In genomic region chr2:165201761-165202751, GRCm38 (mm10) we compare ENCODE assay signal across 8 mouse cellular contexts. TPM values are rescaled to one million over a fixed set of nuclear protein-coding genes. Genes with fewer than 3 reads are reported as not detected.
DNase-seq lines count a peak whose midpoint lies in the region; ATAC-seq and TF ChIP-seq lines count a peak whose summit lies in the region.

No protein-coding gene starts in this region.

- ATAC-seq in hindbrain, embryonic 16.5 days = peak; percentile 53
- ATAC-seq in limb, embryonic 14.5 days (ENCODE audit: low FRiP score, low read depth) = peak; percentile 63; the same call in 1 of the 2 replicates

- no peaks in the 10 kb centered on the region for H3K36me3 ChIP-seq in hindbrain, embryonic 16.5 days (ENCODE audit: control insufficient read depth, insufficient read depth, low read length)
- H3K36me3 ChIP-seq in limb, embryonic 14.5 days (ENCODE audit: control insufficient read depth, insufficient read depth, low read length) = no peaks in the 10 kb centered on the region

- peak overlapping the region; percentile 4; the same call in 1 of the 2 replicates for H3K27ac ChIP-seq in hindbrain, embryonic 16.5 days (ENCODE audit: low read depth, low read length)
- H3K27ac ChIP-seq in limb, embryonic 14.5 days (replicated peaks; ENCODE audit: low read depth, low read length) = no peak overlapping the region

- peak; percentile 25 to 57 for DNase-seq in adrenal gland, adult (ENCODE audit: inconsistent age in 2 of 2, low spot score in 1 of 2)
- no peak for DNase-seq in adrenal gland, postnatal 4 days (ENCODE audit: low spot score in 2 of 2)
- DNase-seq in thymus, postnatal 0 days (ENCODE audit: low spot score) = peak; percentile 4
- DNase-seq in thymus, postnatal 25 days = no peak
- peak; percentile 34 for DNase-seq in limb, embryonic 14.5 days (ENCODE audit: low spot score)
- DNase-seq in right cerebral cortex, postnatal 10 days (ENCODE audit: low spot score in 2 of 2) = peak; percentile 66 to 69
- no peak for DNase-seq in urinary bladder, postnatal 4 days (ENCODE audit: low spot score in 2 of 2)

- H3K4me2 ChIP-seq in hindbrain, embryonic 16.5 days (ENCODE audit: low read length) = peak overlapping the region; percentile 50
- peak overlapping the region; percentile 56 for H3K4me2 ChIP-seq in limb, embryonic 14.5 days (replicated peaks; ENCODE audit: low read depth, low read length, severe bottlenecking)

- H3K4me3 ChIP-seq in hindbrain, embryonic 16.5 days (ENCODE audit: low read length) = peak overlapping the region; percentile 21
- peak overlapping the region; percentile 27 for H3K4me3 ChIP-seq in limb, embryonic 14.5 days (replicated peaks; ENCODE audit: low read length)

- no peak for TF ChIP-seq POLR2A in limb, embryonic 14.5 days (IDR thresholded peaks at IDR 0.05; ENCODE audit: borderline replicate concordance, extremely low read depth, insufficient read depth, insufficient read length)

- no peaks in the 10 kb centered on the region; the same call in 1 of the 2 replicates for H3K27me3 ChIP-seq in hindbrain, embryonic 16.5 days (replicated peaks; ENCODE audit: control insufficient read depth, insufficient read depth, low read length)
- no peaks in the 10 kb centered on the region for H3K27me3 ChIP-seq in limb, embryonic 14.5 days (ENCODE audit: control insufficient read depth, insufficient read depth, low read length)

- 2% methylated on average over 28 of the region's 28 CpGs for WGBS in hindbrain, embryonic 16.5 days
- WGBS in limb, embryonic 14.5 days = 5% methylated on average over 28 of the region's 28 CpGs

- H3K4me1 ChIP-seq in hindbrain, embryonic 16.5 days (ENCODE audit: control insufficient read depth, insufficient read depth, low read depth, low read length) = peaks cover 16% of the 10 kb centered on the region
- peaks cover 15% of the 10 kb centered on the region for H3K4me1 ChIP-seq in limb, embryonic 14.5 days (ENCODE audit: control insufficient read depth, insufficient read depth, low read length)

- peak overlapping the region; percentile 6 for H3K9ac ChIP-seq in hindbrain, embryonic 16.5 days (ENCODE audit: low read depth, low read length)
- peak overlapping the region; percentile 25 for H3K9ac ChIP-seq in limb, embryonic 14.5 days (ENCODE audit: low read depth, low read length, severe bottlenecking)

- H3K9me3 ChIP-seq in hindbrain, embryonic 16.5 days (ENCODE audit: control insufficient read depth, low read length) = no peaks in the 10 kb centered on the region
- H3K9me3 ChIP-seq in limb, embryonic 14.5 days (ENCODE audit: control insufficient read depth, low read length) = no peaks in the 10 kb centered on the region

RNA-seq across cellular contexts. Expression of gene Cdh22, which starts 32.6 kb away (rescaled TPM):
- 1 to 10 TPM; 1.4 to 1.7 TPM for total RNA-seq in adrenal gland, postnatal 4 days (2021)
- polyA plus RNA-seq in thymus, postnatal 0 days (2015; fragmentation: Nextera tagmentation; extraction: Ambion mirVana) = 0.14 and 0.21 TPM in 2 replicates
- polyA plus RNA-seq in hindbrain, embryonic 16.5 days (2015; fragmentation: Nextera tagmentation; extraction: Ambion mirVana) = 11.0 and 13.1 TPM in 2 replicates
- polyA plus RNA-seq in limb, embryonic 14.5 days (2012; rRNA removed) = 0.30 and 0.42 TPM in 2 replicates
- polyA plus RNA-seq in limb, embryonic 14.5 days (2014; fragmentation: Nextera tagmentation; extraction: Ambion mirVana) = 0.29 and 0.40 TPM in 2 replicates

Comparison
In these comparisons a context has a peak if more than half of its experiments do, and no peak if none do; other contexts are left out.
1. DNase-seq: peak in adrenal gland, adult (2 of 2), thymus, postnatal 0 days (single experiment), limb, embryonic 14.5 days (single experiment) and right cerebral cortex, postnatal 10 days (2 of 2); none in adrenal gland, postnatal 4 days (0 of 2), thymus, postnatal 25 days (single experiment) and urinary bladder, postnatal 4 days (0 of 2).